Mouse (Mus musculus): Measurements from ENCODE around the gene Nxt2.
A peak's percentile ranks its signal among the peaks of the same experiment; 100 is the strongest.
"Not testable (repeated sequence)": the region's sequence is repeated elsewhere in the genome, so short reads cannot be mapped to it uniquely, and the experiment has no call there.

Nxt2 gene

DNA sequence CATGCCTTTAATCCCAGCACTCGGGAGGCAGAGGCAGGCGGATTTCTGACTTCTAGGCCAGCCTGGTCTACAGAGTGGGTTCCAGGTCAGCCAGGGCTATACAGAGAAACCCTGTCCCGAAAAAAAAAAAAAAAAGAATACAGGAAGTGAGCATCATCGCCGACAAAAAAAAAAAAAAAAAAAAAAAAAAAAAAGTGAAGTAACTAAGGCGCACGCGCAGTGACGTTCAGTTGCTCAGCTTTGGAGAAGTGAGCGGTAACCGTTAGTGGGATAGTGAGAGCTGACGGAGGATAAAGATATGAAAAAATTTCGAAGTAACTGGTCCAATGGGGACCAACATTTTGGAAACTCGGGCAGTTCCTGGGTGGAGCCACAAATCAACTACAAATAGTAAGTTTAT, at the start of gene Nxt2:
Gene Nxt2 (plus strand): TSS at position 229 of the 400 bp plus-strand sequence.
- DNase-seq (ENCODE audit: low spot score in 2 of 2), result no peak

- DNase-seq (ENCODE audit: low spot score in 2 of 2), result no peak
These were observed 49.6 kb upstream of the Nxt2 start for GRCm38 (mm10) chrX:142176981-142177380.

- no peak for DNase-seq (ENCODE audit: low spot score in 2 of 2)
These were observed 44.5 kb upstream of the Nxt2 start for GRCm38 (mm10) chrX:142182026-142182425.

DNA sequence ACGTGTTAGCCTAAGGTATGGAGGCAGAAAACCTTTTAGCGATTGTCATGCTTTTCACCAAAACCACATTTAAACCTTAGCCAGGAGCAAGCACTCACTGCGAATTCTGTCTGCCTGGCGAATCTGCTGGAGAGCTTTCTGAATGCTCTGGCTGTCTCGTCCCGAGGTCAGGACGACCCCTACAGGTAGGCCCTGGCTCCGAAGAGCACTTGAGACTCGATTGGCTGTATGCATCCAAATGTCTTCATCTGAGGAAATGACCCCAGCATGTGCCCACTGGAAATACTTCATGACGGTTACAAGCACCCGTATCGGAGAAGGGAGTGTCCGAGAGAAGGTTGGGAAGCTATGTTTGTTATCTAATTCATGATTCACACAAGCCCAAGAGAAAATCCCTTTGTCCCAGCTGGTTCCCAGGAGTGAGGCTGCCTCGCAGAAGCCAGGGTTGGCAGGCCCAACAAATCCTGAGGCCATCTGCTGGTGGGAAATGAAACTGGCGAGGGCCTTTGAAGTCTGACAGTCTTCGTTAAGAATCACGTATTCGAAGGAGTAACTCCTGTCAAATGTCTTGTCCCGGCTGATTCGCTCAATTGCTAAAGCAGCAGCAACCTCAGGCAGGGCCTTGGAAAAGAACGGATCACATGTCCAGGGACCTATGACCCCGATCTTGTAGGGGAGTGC, 37.4 kb upstream of the Nxt2 start:
- no peak for DNase-seq (ENCODE audit: low spot score in 2 of 2)

DNA sequence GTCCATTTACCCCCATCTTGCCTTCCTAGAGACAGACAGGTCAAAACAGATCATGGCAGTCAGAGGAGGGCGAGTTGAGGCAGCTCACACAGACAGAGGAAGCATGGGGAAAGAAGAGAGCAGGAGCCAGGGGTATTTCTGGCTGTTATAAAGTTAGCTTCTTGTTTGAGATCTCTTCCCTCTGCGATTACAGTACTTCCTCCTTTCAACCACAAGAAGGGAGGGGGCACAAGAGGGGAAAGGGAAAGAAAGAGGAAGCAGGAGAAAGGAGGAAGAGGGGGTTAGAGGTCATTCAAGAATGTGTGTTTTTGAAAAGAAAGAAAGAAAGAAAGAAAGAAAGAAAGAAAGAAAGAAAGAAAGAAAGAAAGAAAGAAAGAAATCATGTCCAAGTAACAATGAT, 36.2 kb upstream of the Nxt2 start:
- peak in 1 of 2 experiments; percentile 3 for DNase-seq (ENCODE audit: low spot score in 2 of 2)

DNA sequence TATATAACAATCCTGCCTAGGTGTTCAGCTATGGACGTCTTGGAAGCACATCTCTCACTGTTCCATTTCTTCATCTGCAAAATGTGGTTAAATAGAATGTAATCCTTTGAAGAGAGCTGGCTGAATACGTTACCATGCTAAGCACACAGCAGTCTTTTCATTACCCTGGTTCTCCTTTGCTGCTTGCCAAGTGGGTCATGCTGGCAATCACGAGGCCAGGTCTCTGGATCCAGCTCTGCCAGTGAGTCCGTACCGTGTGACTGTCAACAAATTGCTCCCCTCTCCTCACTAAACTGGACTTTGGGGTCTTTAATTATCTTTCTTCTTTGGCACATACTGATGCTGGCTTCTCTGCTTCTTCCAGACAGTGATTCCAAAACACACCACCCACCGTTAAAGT, 32.1 kb upstream of the Nxt2 start:
- DNase-seq (ENCODE audit: low spot score in 2 of 2), result no peak

- DNase-seq (ENCODE audit: low spot score in 2 of 2), result no peak
These were observed 31.0 kb upstream of the Nxt2 start for GRCm38 (mm10) chrX:142195551-142195950.

DNA sequence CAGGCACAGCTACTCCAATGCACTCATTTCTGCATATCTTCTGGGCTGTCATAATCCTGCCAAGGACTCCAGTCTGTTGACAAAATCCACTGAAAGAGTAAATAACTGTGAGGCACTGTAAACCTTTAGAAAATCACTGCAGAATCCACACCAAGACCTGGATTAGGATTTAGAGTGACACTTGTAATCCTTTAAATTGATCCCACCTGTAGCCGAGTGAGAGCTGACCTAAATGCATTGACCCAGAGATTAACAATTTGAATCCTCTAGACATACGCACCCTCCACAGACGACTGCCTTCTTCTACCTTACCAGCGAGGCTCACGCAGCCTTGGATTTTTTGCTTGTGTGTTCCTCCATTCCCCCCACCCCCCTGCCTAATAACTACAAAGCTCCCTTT, 29.7 kb upstream of the Nxt2 start, which contains the start of gene Gucy2f:
Gene Gucy2f (minus strand): TSS at position 101 of the 400 bp plus-strand sequence.
- no peak for DNase-seq (ENCODE audit: low spot score in 2 of 2)

DNA sequence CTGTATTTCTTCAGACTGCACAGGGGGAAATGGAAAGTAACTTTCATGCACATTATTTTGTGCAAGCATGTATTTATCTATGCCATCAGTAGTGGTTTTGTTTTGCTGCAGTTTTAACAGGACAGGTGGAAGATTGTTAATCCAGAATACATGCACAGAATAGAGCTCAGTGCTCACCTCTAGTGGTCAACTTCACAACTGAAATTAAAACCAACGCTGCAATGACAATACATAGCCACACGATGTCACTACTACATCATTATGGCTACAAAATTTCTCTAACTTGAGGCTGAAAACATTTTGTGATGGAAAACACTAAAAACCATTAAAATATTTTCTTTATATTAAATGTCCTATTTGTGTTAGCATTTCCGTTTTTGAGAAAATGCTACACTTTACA, 26.3 kb upstream of the Nxt2 start:
- peak in 1 of 2 experiments; percentile 7 for DNase-seq (ENCODE audit: low spot score in 2 of 2)

GRCm38 (mm10) chrX:142227398-142228054, 956 bp downstream of the Nxt2 start:
- peak; percentile 24 to 49 for DNase-seq (ENCODE audit: low spot score in 2 of 2)

GRCm38 (mm10) chrX:142228055-142228768, 1.6 kb downstream of the Nxt2 start:
- DNase-seq (ENCODE audit: low spot score in 2 of 2), result peak; percentile 55 to 63

DNA sequence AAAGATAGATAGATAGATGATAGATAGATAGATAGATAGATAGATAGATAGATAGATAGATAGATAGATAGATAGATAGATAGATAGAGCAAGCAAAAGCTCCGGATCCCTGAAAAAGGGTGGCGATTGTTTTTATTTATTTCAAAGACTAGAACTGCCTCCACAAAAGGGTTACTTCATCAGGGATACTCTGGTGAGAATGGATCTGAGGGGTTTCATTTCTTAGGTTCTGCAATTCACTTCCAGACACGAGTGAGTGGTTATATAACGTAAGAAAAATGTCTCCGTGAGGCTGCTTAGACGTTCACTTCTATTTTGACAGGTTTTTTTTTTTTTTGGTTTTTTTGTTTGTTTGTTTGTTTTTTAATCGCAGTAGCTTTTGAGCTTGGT, 2.2 kb downstream of the Nxt2 start:
- no peak for DNase-seq (ENCODE audit: low spot score in 2 of 2)

GRCm38 (mm10) chrX:142236146-142236545, 9.6 kb downstream of the Nxt2 start:
- not testable (repeated sequence) for DNase-seq (ENCODE audit: low spot score in 2 of 2)

DNA sequence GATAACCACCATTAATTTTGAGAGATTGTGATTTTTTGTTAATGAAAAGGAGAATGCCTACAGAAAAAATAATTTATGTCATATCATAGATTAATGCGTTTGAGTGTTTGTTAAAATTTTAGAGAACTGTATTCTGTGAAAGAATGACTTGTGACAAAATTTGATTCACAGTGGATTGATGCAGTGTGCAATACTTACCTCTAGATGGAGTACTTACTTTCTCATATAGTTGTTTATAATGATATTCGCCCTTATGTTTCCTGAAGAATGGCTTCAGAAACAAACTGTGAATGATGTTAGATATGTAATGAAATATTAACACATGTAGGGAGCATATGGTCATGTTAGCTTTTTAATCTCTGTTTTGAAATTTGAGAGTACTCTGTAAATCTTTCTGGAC, 10.5 kb downstream of the Nxt2 start:
- no peak for DNase-seq (ENCODE audit: low spot score in 2 of 2)

DNA sequence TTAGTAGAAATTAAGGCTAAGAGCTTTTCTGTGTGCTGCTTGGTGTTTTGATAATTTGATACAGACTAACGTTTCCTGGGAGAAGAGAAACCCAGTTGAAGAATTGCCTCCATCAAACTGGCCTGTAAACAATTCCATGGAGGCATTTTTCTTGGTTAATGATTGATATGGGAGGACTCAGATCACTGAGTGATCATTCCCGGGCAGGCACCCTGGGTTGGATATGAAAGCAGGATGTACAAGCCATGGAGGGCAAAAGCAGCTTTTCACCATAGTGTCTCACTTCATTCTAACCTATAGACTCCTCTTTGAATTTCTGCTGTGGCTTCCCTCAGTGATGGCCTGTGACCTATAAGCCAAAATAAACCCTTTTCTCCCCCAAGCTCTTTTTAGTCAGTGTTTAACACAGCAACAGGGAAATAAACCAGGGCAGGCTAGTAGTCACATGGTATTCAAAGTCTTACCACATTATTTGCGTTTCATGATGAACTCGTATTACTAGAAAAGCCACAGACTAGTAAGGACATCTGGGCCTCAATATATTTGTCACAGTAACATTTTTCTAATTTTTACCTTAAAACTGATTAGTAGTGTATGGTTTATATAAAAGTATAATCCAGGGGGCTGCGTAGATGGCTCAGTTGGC, 19.2 kb downstream of the Nxt2 start:
- DNase-seq (ENCODE audit: low spot score in 2 of 2), result no peak

- DNase-seq (ENCODE audit: low spot score in 2 of 2), result no peak
These were observed 23.6 kb downstream of the Nxt2 start for GRCm38 (mm10) chrX:142250008-142250736.

- no peak for DNase-seq (ENCODE audit: low spot score in 2 of 2)
These were observed 49.5 kb downstream of the Nxt2 start for GRCm38 (mm10) chrX:142276031-142276430.

DNA sequence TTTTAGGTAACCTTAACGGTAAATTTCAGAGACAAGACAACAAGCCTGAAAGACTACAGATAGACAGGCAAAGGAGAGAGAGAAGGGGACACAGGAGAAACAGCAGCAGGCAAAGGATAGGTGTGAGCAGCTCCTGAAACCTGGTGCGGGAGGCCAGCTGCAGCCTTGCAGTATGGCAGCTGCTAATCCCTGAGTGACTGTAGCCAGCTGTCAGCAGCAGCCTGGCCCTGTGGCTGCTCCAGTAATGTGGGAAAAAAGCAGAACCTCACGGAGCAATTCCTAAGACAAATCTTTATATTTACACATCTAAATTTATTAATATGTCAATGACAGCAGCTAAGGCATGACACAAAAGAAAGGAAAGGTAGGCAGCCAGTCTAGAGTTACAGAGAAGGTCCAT, 50.0 kb downstream of the Nxt2 start:
- no peak for DNase-seq (ENCODE audit: low spot score in 2 of 2)

- DNase-seq (ENCODE audit: low spot score in 2 of 2), result no peak
These were observed 59.3 kb downstream of the Nxt2 start for GRCm38 (mm10) chrX:142285905-142286304.

All from spleen, postnatal 36 days (tissue).